11 mouse cellular contexts compared by ENCODE assay signal in genomic region chr2:72369140-72369600, GRCm38 (mm10).
DNase-seq lines count a peak whose midpoint lies in the region; ATAC-seq lines count a peak whose summit lies in the region.
"Had no signal": no experiment of that assay in that cellular context is flagged by ENCODE, and none has a peak within 500 bp of the region (broad histone marks: within the 10 kb centered on the region; RNA-seq: fewer than 3 reads in every experiment).

No protein-coding gene starts in this region.

- peak overlapping the region; percentile 92 for H3K27ac ChIP-seq in brown adipose tissue, adult 24 weeks (replicated peaks; ENCODE audit: low read depth, low read length)
- H3K27ac ChIP-seq in intestine, embryonic 15.5 days, result peak overlapping the region; percentile 79

- 18% methylated on average over 6 of the region's 6 CpGs for WGBS in intestine, embryonic 15.5 days

- ATAC-seq in intestine, embryonic 15.5 days, result peak; percentile 93

- intact Hi-C loops in heart, postnatal 14 days (cut with DNase I), result no loop called here

- DNase-seq in heart, adult 11 months, result peak; percentile 97
- DNase-seq in heart, postnatal 14 days, result no peak
- peak; percentile 40 to 68 for DNase-seq in lung, postnatal 4 days
- no peak for DNase-seq in urinary bladder, postnatal 25 days (ENCODE audit: low spot score)
- no peak for DNase-seq in cerebellum, postnatal 4 days (ENCODE audit: low spot score in 2 of 2)
- DNase-seq in spleen, postnatal 36 days (ENCODE audit: low spot score in 2 of 2), result no peak
- DNase-seq: B cell, adult 2 months; right cerebral cortex, postnatal 14 days had no signal

- no peaks in the 10 kb centered on the region for H3K36me3 ChIP-seq in intestine, embryonic 15.5 days

- H3K9me3 ChIP-seq in intestine, embryonic 15.5 days, result no peaks in the 10 kb centered on the region

- H3K27me3 ChIP-seq in intestine, embryonic 15.5 days (replicated peaks), result no peaks in the 10 kb centered on the region

- H3K4me3 ChIP-seq in brown adipose tissue, adult 24 weeks (ENCODE audit: insufficient read depth, low read depth, low read length), result no peak overlapping the region
- no peak overlapping the region for H3K4me3 ChIP-seq in intestine, embryonic 15.5 days (replicated peaks)
- H3K4me3 ChIP-seq: erythroblast, embryonic 14.5 days had no signal

- peaks cover 23% of the 10 kb centered on the region for H3K4me1 ChIP-seq in brown adipose tissue, adult 24 weeks (ENCODE audit: control insufficient read depth, insufficient read depth, insufficient read length, low read length)
- peaks cover 16% of the 10 kb centered on the region for H3K4me1 ChIP-seq in intestine, embryonic 15.5 days (replicated peaks)

- no peak overlapping the region for H3K9ac ChIP-seq in intestine, embryonic 15.5 days

- peak overlapping the region; percentile 22; the same call in 1 of the 2 replicates for H3K4me2 ChIP-seq in intestine, embryonic 15.5 days (replicated peaks)

Comparison
In these comparisons a context has a peak if more than half of its experiments do, and no peak if none do; other contexts are left out.
1. DNase-seq: peak in heart, adult 11 months (single experiment) and lung, postnatal 4 days (2 of 2); none in heart, postnatal 14 days (0 of 2), urinary bladder, postnatal 25 days (single experiment), cerebellum, postnatal 4 days (0 of 2) and spleen, postnatal 36 days (0 of 2).